Mouse (Mus musculus): Measurements from ENCODE around the gene Oprm1.

DNA sequence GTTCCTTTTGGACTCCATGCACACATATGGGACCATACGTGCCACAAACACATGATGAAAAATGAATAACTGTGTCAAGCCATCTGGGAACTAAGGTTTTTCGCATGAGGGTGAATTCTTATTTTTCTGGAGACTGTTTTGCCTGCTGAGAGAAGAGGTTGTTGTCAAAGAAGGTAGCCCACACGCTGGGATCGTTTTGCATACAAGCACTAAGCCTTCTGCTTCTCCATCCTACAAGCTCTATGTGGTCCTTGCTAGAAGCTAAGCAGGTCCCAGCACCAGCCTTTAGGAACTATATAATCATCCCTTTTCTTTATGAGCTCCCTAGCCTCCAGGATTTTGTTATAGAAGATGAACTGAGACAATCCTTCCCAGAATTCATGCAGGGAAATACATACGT lies 200.5 kb downstream of the Oprm1 start:
- TF ChIP-seq ZNF384 (IDR thresholded peaks at IDR 0.05; ENCODE audit: low read depth, low read length) = no peak
- no peak for TF ChIP-seq ZC3H11A (IDR thresholded peaks at IDR 0.05; ENCODE audit: borderline replicate concordance, low read depth, low read length)
- no peak for TF ChIP-seq HCFC1 (IDR thresholded peaks at IDR 0.05; ENCODE audit: borderline replicate concordance, insufficient read depth, low read length)
- TF ChIP-seq CHD2 (IDR thresholded peaks at IDR 0.05; ENCODE audit: low read depth, low read length) = no peak
- TF ChIP-seq MAFK (IDR thresholded peaks at IDR 0.05; ENCODE audit: insufficient read depth, low read depth, low read length) = no peak

Data from ES-E14 (cell line).